Mouse (Mus musculus): ENCODE results near the gene Stk40.

DNA sequence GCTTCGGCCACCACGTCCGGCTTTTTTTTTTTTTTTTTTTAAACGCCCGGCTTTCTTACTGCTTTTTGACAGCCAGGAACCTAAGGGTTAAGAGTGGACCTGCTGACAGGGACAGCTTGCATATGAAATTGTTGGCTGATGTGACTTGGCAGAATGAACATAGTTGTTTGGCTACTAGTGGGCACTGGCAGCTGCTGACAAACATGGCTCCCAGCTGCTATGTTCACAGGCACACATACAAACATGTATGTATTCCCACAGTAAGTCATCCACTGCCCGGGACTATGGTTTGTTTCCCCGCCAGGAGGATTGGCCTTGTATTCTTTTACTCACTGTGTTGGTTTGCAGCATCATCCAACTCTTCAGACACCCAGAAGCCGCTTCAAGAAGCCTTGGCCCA, 13.4 kb downstream of the Stk40 start:
- TF ChIP-seq EP300 (IDR thresholded peaks at IDR 0.05) = no peak
- TF ChIP-seq CTCF (IDR thresholded peaks at IDR 0.05) = no peak
